Mouse (Mus musculus): ENCODE results near the gene Kcnk15. TPM values are rescaled to one million over a fixed set of nuclear protein-coding genes. Genes with fewer than 3 reads are reported as not detected.

Gene Kcnk15
- polyA plus RNA-seq, 1 experiment from 2014 or later = not detected

DNA sequence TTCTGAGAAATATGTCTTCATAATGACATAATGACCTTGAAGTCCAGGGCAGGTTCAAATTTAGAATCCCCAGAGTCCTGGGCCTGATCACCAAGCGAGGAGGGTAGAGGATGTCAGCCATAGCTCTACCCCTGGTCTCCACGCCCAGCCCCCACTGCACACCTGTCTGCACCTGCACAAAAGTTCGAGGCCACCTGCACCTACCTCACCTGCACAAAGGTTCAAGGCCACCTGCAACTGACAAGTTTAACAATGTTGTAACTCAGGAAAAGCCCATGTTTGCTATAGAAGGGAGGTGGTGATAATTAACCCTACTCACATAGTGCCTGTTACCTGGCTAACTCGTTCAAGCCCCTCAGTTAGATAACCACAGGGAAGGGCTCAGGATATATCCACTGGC, 49.0 kb downstream of the Kcnk15 start:
- WGBS = 86% methylated on average over 4 of the region's 4 CpGs
- DNase-seq (ENCODE audit: low spot score) (no peak), ATAC-seq (no peak)
- Histone ChIP-seq H3K4me1 (ENCODE audit: control insufficient read depth, insufficient read depth, low read length) (no peaks in the 10 kb centered on the region), H3K27me3 (replicated peaks; ENCODE audit: control insufficient read depth, insufficient read depth, low read length) (no peaks in the 10 kb centered on the region), H3K4me3 (ENCODE audit: low read depth, low read length) (no peak overlapping the region), H3K36me3 (ENCODE audit: control insufficient read depth, insufficient read depth, low read length) (no peaks in the 10 kb centered on the region), H3K27ac (ENCODE audit: low read depth, low read length) (no peak overlapping the region), H3K9ac (ENCODE audit: low read length) (no peak overlapping the region), H3K4me2 (ENCODE audit: low read length) (no peak overlapping the region), H3K9me3 (replicated peaks; ENCODE audit: control insufficient read depth, low read length) (no peaks in the 10 kb centered on the region)

DNA sequence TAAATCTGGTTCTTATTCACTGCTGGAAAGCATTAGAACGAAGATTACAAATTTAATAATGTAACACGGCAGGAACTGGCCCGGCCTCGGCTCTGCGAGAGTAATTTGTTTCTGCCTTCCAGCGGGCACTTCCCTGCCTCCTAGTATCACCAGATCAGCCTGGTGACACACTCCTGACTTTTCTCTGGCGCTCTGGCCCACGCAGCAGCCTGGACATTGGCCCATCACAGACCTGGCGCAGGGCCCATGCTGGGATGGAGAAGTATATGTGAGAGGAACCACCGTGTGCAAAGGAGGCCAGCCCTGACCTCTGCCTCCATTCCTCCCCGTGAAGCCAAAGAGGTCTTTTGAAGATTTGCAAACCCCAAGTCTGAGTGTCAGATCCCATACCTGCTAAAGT, 50.0 kb downstream of the Kcnk15 start:
- Histone ChIP-seq H3K4me1 (ENCODE audit: control insufficient read depth, insufficient read depth, low read length) (no peaks in the 10 kb centered on the region), H3K36me3 (ENCODE audit: control insufficient read depth, insufficient read depth, low read length) (no peaks in the 10 kb centered on the region), H3K27me3 (replicated peaks; ENCODE audit: control insufficient read depth, insufficient read depth, low read length) (no peaks in the 10 kb centered on the region), H3K9me3 (replicated peaks; ENCODE audit: control insufficient read depth, low read length) (no peaks in the 10 kb centered on the region), H3K27ac (ENCODE audit: low read depth, low read length) (no peak overlapping the region), H3K9ac (ENCODE audit: low read length) (no peak overlapping the region), H3K4me3 (ENCODE audit: low read depth, low read length) (no peak overlapping the region), H3K4me2 (ENCODE audit: low read length) (no peak overlapping the region)
- 78% methylated on average over 11 of the region's 11 CpGs for WGBS
- ATAC-seq (no peak), DNase-seq (ENCODE audit: low spot score) (no peak)

DNA sequence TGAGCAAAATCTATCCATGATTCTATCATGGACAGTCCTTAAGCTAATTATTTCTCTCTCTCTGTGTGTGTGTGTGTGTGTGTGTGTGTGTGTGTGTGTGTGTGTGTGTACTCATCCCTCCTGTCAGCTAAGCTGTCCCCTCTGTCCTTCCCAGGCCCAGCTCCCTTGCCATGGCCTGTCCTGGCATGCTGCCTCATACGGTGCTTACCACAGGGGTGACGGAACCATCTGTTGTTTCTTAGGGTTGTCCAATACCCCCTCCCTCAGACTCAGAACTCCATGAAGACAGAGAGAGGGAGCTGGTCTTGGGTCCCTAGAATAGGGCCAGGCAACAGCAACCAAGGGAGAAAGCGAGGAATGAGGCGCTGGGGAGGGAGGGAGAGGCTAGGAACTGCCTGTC, 50.9 kb downstream of the Kcnk15 start:
- H3K27ac ChIP-seq (ENCODE audit: low read depth, low read length) = no peak overlapping the region
- H3K9me3 ChIP-seq (replicated peaks; ENCODE audit: control insufficient read depth, low read length) = no peaks in the 10 kb centered on the region
- 79% methylated on average over 4 of the region's 4 CpGs for WGBS
- no peak overlapping the region for H3K9ac ChIP-seq (ENCODE audit: low read length)
- no peak overlapping the region for H3K4me2 ChIP-seq (ENCODE audit: low read length)
- DNase-seq (ENCODE audit: low spot score) (no peak), ATAC-seq (no peak)
- H3K27me3 ChIP-seq (replicated peaks; ENCODE audit: control insufficient read depth, insufficient read depth, low read length) = no peaks in the 10 kb centered on the region
- H3K4me3 ChIP-seq (ENCODE audit: low read depth, low read length) = no peak overlapping the region
- H3K36me3 ChIP-seq (ENCODE audit: control insufficient read depth, insufficient read depth, low read length) = no peaks in the 10 kb centered on the region
- no peaks in the 10 kb centered on the region for H3K4me1 ChIP-seq (ENCODE audit: control insufficient read depth, insufficient read depth, low read length)

GRCm38 (mm10) chr2:163907131-163907530, 53.7 kb downstream of the Kcnk15 start:
- Histone ChIP-seq H3K9ac (ENCODE audit: low read length) (no peak overlapping the region), H3K36me3 (ENCODE audit: control insufficient read depth, insufficient read depth, low read length) (no peaks in the 10 kb centered on the region), H3K27me3 (replicated peaks; ENCODE audit: control insufficient read depth, insufficient read depth, low read length) (no peaks in the 10 kb centered on the region), H3K27ac (ENCODE audit: low read depth, low read length) (no peak overlapping the region), H3K4me1 (ENCODE audit: control insufficient read depth, insufficient read depth, low read length) (0 out of 2 replicates have a peak, but pooled peaks cover 2% of the 10 kb centered on the region), H3K4me3 (ENCODE audit: low read depth, low read length) (no peak overlapping the region), H3K4me2 (ENCODE audit: low read length) (no peak overlapping the region), H3K9me3 (replicated peaks; ENCODE audit: control insufficient read depth, low read length) (no peaks in the 10 kb centered on the region)
- DNase-seq (ENCODE audit: low spot score) (no peak), ATAC-seq (no peak)
- WGBS = 60% methylated on average over 5 of the region's 5 CpGs

Other genes with a start within 250 kb of the Kcnk15 start
- gene Serinc3, start 208.5 kb upstream of the Kcnk15 start, polyA plus RNA-seq (2014; fragmentation: Nextera tagmentation; extraction: Ambion mirVana) = 37.3 and 37.9 TPM in 2 replicates
- 163 and 181 TPM in 2 replicates for gene Pkig, start 195.3 kb upstream of the Kcnk15 start, polyA plus RNA-seq (2014; fragmentation: Nextera tagmentation; extraction: Ambion mirVana)
- 4.5 and 5.5 TPM in 2 replicates for gene Ada, start 103.4 kb upstream of the Kcnk15 start, polyA plus RNA-seq (2014; fragmentation: Nextera tagmentation; extraction: Ambion mirVana)
- gene Ccn5, start 32.8 kb upstream of the Kcnk15 start, polyA plus RNA-seq (2014; fragmentation: Nextera tagmentation; extraction: Ambion mirVana) = 0.13 TPM in 1 of 2 replicates, not detected in the other
- 1.7 and 2.3 TPM in 2 replicates for gene Rims4, start 65.0 kb downstream of the Kcnk15 start, polyA plus RNA-seq (2014; fragmentation: Nextera tagmentation; extraction: Ambion mirVana)
- gene Ywhab, start 141.3 kb downstream of the Kcnk15 start, polyA plus RNA-seq (2014; fragmentation: Nextera tagmentation; extraction: Ambion mirVana) = 305 and 380 TPM in 2 replicates
- 2.1 and 2.6 TPM in 2 replicates for gene Pabpc1l, start 171.8 kb downstream of the Kcnk15 start, polyA plus RNA-seq (2014; fragmentation: Nextera tagmentation; extraction: Ambion mirVana)
- 36.2 and 39.5 TPM in 2 replicates for gene Stk4, start 216.7 kb downstream of the Kcnk15 start, polyA plus RNA-seq (2014; fragmentation: Nextera tagmentation; extraction: Ambion mirVana)
- 53.1 and 60.3 TPM in 2 replicates for gene Tomm34, start 217.5 kb downstream of the Kcnk15 start, polyA plus RNA-seq (2014; fragmentation: Nextera tagmentation; extraction: Ambion mirVana)

Measured in forebrain, embryonic 14.5 days (tissue).